Mouse (Mus musculus) stomach, postnatal 0 days (tissue): ENCODE data around the gene Pepd.

Experiments
- CTCF ChIP-seq: IDR thresholded peaks from 2 replicates; pipeline ENCODE4 v1.5.1; 2016; ENCODE audit warnings: antibody characterized with exemption, low read depth, mild to moderate bottlenecking, moderate library complexity
- EP300 ChIP-seq: optimal IDR thresholded peaks from 2 replicates; pipeline ENCODE3; 2016; ENCODE audit warnings: antibody characterized with exemption

DNA sequence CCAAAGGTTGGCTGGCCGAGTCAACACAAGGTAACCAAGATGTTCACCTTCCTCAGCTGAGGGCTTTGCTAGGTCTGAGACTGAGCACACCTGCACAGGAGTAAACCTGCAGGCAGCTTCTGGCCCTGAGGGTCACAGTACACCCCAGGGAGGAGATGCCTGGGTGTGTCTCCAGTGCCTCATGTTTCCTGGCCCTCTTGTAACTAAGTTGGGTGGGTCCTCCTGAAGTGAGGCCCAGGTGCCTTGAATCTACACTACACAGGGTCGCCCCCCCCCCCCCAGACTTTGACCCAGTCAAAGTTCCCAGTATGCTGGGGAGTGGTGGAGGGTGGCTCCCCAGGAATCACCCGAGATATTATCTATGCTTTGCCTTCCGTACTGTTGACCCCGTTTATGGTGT, 117.0 kb downstream of the Pepd start:
- TF ChIP-seq CTCF (no peak), EP300 (no peak)
